Mouse (Mus musculus): ENCODE measurements at regions not wholly inside any gene's neighbourhood (a gene's known extent, or its start where the extent isn't known, plus 50 kb on each side); places are given as distances from the start of the nearest gene placed in this dataset.

- Histone ChIP-seq H3K36me3 (no peaks in the 10 kb centered on the region), H3K4me2 (replicated peaks) (no peak overlapping the region), H3K27ac (no peak overlapping the region), H3K9me3 (no peaks in the 10 kb centered on the region), H3K4me1 (replicated peaks) (no peaks in the 10 kb centered on the region), H3K27me3 (replicated peaks) (no peaks in the 10 kb centered on the region), H3K4me3 (replicated peaks) (no peak overlapping the region), H3K9ac (no peak overlapping the region)
- ATAC-seq: no peak
- 84% methylated on average over 2 of the region's 2 CpGs for WGBS
Observed at GRCm38 (mm10) chr12:98009175-98009574, 250.1 kb downstream of the Galc start.

GRCm38 (mm10) chr12:98005671-98006469, 253.4 kb downstream of the Galc start:
- no peak overlapping the region for H3K4me2 ChIP-seq (replicated peaks)
- peak; percentile 49; the same call in 1 of the 2 replicates for ATAC-seq
- no peaks in the 10 kb centered on the region for H3K36me3 ChIP-seq
- H3K27ac ChIP-seq: peak overlapping the region; percentile 15; the same call in 1 of the 2 replicates
- no peaks in the 10 kb centered on the region for H3K4me1 ChIP-seq (replicated peaks)
- H3K4me3 ChIP-seq (replicated peaks): no peak overlapping the region
- no peak overlapping the region for H3K9ac ChIP-seq
- no peaks in the 10 kb centered on the region for H3K27me3 ChIP-seq (replicated peaks)
- no peaks in the 10 kb centered on the region for H3K9me3 ChIP-seq
- 55% methylated on average over 5 of the region's 5 CpGs for WGBS

DNA sequence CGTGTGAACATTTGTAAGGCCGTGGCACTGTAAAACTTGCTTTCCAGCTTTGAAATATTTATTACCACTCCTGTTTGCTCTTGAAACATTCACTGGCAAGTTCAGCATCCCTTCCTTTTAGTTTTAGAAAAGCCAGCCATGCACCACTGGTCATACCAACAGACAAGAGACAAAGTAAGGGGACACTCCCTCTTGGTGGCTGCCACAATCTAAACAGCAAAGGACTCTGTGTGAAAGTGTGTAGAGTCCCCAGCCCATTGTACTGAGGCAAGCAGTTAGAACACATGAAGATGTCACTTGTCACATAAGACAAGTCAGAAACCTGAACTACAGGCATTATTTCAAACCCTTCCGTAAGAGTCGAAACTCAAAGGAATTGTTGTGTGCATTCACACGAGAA, 257.0 kb downstream of the Galc start:
- 72% methylated on average over 5 of the region's 5 CpGs for WGBS
- H3K9me3 ChIP-seq: no peaks in the 10 kb centered on the region

DNA sequence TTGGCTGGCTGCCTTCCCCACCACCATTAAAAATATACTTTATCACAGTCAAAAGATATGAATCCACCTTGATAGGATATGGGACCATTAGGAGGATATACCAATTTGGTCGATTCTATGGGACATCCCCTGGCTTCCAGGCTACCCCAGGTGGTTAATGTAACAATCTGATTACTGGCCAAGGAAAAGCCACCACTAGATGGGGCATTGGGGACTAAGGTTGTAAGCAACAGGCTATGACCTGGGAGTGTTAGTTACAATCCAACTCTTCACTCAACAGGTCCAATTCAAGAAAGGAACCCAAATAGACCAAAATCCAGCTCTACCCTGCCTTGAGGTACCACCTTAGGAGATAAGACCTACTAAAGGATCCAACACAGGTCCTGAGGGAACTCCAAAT, 264.4 kb downstream of the Galc start:
- WGBS: 30% methylated on average over 1 of the region's 1 CpGs
- Histone ChIP-seq H3K4me2 (replicated peaks) (no peak overlapping the region), H3K27me3 (replicated peaks) (no peaks in the 10 kb centered on the region), H3K4me3 (replicated peaks) (no peak overlapping the region), H3K4me1 (replicated peaks) (no peaks in the 10 kb centered on the region), H3K9me3 (no peaks in the 10 kb centered on the region), H3K27ac (no peak overlapping the region), H3K9ac (no peak overlapping the region), H3K36me3 (no peaks in the 10 kb centered on the region)
- ATAC-seq: no peak

More for the DNA sequence above, 257.0 kb downstream of the Galc start:
- Histone ChIP-seq H3K4me2 (replicated peaks) (no peak overlapping the region), H3K9ac (no peak overlapping the region), H3K4me3 (replicated peaks) (no peak overlapping the region), H3K4me1 (replicated peaks) (no peaks in the 10 kb centered on the region), H3K27ac (no peak overlapping the region), H3K36me3 (no peaks in the 10 kb centered on the region), H3K27me3 (replicated peaks) (no peaks in the 10 kb centered on the region)
- ATAC-seq: no peak

GRCm38 (mm10) chr12:97993937-97994336, 265.3 kb downstream of the Galc start:
- no peak for ATAC-seq
- Histone ChIP-seq H3K4me3 (replicated peaks) (no peak overlapping the region), H3K4me2 (replicated peaks) (no peak overlapping the region), H3K36me3 (no peaks in the 10 kb centered on the region), H3K27me3 (replicated peaks) (no peaks in the 10 kb centered on the region), H3K27ac (no peak overlapping the region), H3K9me3 (no peaks in the 10 kb centered on the region), H3K9ac (no peak overlapping the region), H3K4me1 (replicated peaks) (no peaks in the 10 kb centered on the region)
- 85% methylated on average over 3 of the region's 3 CpGs for WGBS

GRCm38 (mm10) chr12:97983390-97983789, 275.9 kb downstream of the Galc start:
- no peaks in the 10 kb centered on the region for H3K27me3 ChIP-seq (replicated peaks)
- H3K9me3 ChIP-seq: no peaks in the 10 kb centered on the region
- H3K27ac ChIP-seq: no peak overlapping the region
- H3K4me3 ChIP-seq (replicated peaks): no peak overlapping the region
- H3K4me2 ChIP-seq (replicated peaks): no peak overlapping the region
- no peak overlapping the region for H3K9ac ChIP-seq
- no peaks in the 10 kb centered on the region for H3K36me3 ChIP-seq
- no peaks in the 10 kb centered on the region for H3K4me1 ChIP-seq (replicated peaks)
- no peak for ATAC-seq
- 91% methylated on average over 1 of the region's 1 CpGs for whole genome bisulfite sequencing

DNA sequence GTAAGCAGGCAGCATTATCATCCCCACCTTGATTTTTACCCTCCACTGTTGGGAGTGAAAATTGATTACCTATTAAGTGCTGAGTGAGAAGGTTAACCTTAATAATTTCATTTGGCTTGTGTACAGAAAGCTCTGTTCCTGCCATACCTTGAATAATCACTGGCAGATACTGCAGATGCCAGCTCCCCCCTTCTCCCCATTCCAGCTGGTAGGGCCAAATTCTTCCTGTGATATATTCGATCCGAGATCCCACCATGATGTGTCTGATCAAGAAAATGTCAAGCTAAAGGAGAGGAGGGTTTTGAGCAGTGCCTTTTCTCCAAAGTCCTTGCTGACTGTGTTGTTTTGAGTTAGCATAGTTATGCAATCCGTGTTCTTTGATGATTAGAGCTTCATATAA, 280.6 kb downstream of the Galc start:
- ATAC-seq: no peak
- Histone ChIP-seq H3K27me3 (replicated peaks) (no peaks in the 10 kb centered on the region), H3K4me2 (replicated peaks) (no peak overlapping the region), H3K27ac (no peak overlapping the region), H3K9ac (no peak overlapping the region), H3K36me3 (no peaks in the 10 kb centered on the region), H3K9me3 (no peaks in the 10 kb centered on the region), H3K4me1 (replicated peaks) (no peaks in the 10 kb centered on the region), H3K4me3 (replicated peaks) (no peak overlapping the region)
- 68% methylated on average over 3 of the region's 3 CpGs for WGBS

DNA sequence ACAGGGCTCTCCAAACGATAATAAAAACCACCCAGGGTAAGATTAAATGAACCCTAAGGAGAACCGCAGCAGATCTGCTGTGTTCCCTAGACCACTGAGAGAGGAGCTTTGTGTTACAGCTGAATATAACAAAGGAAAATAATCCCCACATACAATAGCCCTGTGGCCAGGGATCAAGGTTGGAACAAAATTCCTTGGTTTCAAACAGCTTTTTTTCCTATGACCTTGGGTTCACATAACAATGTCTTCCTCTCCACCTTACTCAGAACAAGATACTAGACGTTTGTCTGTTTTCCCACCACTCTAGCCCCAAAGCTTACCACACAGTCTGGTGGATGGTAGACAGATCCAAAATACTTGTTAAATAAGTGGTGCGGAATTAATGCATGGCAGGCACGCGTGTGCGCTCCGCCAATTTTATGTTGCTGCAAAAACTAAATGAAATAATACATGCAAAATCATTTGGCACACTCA, 281.0 kb downstream of the Galc start:
- no peaks in the 10 kb centered on the region for H3K9me3 ChIP-seq
- ATAC-seq: no peak
- H3K36me3 ChIP-seq: no peaks in the 10 kb centered on the region
- no peaks in the 10 kb centered on the region for H3K4me1 ChIP-seq (replicated peaks)
- WGBS: 79% methylated on average over 8 of the region's 8 CpGs
- no peak overlapping the region for H3K4me2 ChIP-seq (replicated peaks)
- H3K9ac ChIP-seq: no peak overlapping the region
- H3K27me3 ChIP-seq (replicated peaks): no peaks in the 10 kb centered on the region
- no peak overlapping the region for H3K27ac ChIP-seq
- H3K4me3 ChIP-seq (replicated peaks): no peak overlapping the region

DNA sequence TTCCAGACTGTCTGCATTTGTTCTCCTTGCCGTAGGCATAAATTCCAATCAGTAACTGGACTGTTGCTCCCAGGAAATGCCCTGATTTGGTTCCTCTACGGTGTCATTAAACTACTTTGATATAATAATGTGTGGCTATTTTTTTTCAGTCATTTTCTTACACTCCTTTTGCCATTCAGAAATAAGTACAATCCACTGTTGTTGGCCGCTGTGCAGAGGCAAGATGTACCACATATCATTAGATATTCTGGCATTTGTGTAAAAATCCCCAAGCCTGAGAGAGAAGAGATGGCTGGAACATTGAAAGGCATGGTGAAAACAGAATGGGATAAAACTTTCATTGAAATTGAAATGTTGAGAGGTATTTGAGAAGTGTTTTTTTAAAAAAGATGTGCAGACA, 281.6 kb downstream of the Galc start:
- Histone ChIP-seq H3K27ac (no peak overlapping the region), H3K27me3 (replicated peaks) (no peaks in the 10 kb centered on the region), H3K4me2 (replicated peaks) (no peak overlapping the region), H3K4me3 (replicated peaks) (no peak overlapping the region), H3K4me1 (replicated peaks) (no peaks in the 10 kb centered on the region), H3K9ac (no peak overlapping the region), H3K36me3 (no peaks in the 10 kb centered on the region), H3K9me3 (no peaks in the 10 kb centered on the region)
- ATAC-seq: no peak
- WGBS: 73% methylated on average over 3 of the region's 3 CpGs

- H3K9ac ChIP-seq: no peak overlapping the region
- H3K4me2 ChIP-seq (replicated peaks): no peak overlapping the region
- H3K4me3 ChIP-seq (replicated peaks): no peak overlapping the region
- no peaks in the 10 kb centered on the region for H3K9me3 ChIP-seq
- H3K4me1 ChIP-seq (replicated peaks): no peaks in the 10 kb centered on the region
- ATAC-seq: no peak
- H3K27me3 ChIP-seq (replicated peaks): no peaks in the 10 kb centered on the region
- no peak overlapping the region for H3K27ac ChIP-seq
- no peaks in the 10 kb centered on the region for H3K36me3 ChIP-seq
- 65% methylated on average over 10 of the region's 10 CpGs for WGBS
Observed at GRCm38 (mm10) chr12:97973909-97974510, 285.2 kb downstream of the Galc start.

DNA sequence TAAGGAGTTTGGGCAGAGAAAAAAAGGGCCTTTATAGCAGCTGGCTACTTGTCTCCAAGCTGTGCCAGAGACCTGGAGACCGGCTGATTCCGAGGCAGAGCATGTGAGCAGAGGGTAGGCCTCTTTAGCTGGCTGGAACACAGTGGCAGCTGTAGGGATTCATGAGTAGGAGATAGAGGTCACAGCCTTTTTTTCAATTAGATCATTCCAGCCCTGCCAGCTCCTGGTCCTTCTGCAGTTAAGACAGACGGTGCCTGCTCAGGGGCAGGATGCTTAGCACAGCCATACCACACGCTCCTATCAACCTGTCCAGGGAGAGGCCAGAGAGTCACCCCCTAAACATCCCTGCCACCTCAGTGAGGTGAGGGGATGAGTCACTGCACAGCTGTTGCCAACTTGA, 302.1 kb downstream of the Galc start:
- WGBS: 69% methylated on average over 4 of the region's 4 CpGs
- Histone ChIP-seq H3K9me3 (no peaks in the 10 kb centered on the region), H3K36me3 (no peaks in the 10 kb centered on the region), H3K4me1 (replicated peaks) (no peaks in the 10 kb centered on the region), H3K27ac (no peak overlapping the region), H3K27me3 (replicated peaks) (no peaks in the 10 kb centered on the region), H3K9ac (no peak overlapping the region), H3K4me3 (replicated peaks) (no peak overlapping the region), H3K4me2 (replicated peaks) (no peak overlapping the region)
- no peak for ATAC-seq

DNA sequence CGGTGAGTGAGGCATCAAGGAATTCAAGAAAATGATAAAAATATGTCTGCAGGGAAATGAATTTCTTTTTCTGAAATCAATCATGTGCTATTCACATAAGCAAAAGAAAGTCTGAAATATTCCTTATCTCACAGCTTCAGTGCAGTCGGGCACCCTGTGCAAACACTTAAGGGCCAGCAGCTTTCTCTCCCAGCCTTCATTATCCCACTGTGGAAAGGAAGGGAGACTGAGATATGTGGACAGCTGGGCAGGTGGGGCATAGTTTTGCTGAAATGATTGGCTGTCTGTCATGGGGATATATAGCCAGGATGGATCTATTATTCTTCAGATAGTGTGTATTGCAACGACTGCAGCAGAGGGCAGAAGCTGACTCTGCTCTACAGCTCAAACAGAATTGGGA, 305.9 kb downstream of the Galc start:
- Histone ChIP-seq H3K4me3 (replicated peaks) (no peak overlapping the region), H3K9me3 (no peaks in the 10 kb centered on the region), H3K36me3 (no peaks in the 10 kb centered on the region), H3K27me3 (replicated peaks) (no peaks in the 10 kb centered on the region), H3K27ac (no peak overlapping the region), H3K4me1 (replicated peaks) (no peaks in the 10 kb centered on the region), H3K9ac (no peak overlapping the region), H3K4me2 (replicated peaks) (no peak overlapping the region)
- 63% methylated on average over 3 of the region's 3 CpGs for whole genome bisulfite sequencing
- no peak for ATAC-seq

DNA sequence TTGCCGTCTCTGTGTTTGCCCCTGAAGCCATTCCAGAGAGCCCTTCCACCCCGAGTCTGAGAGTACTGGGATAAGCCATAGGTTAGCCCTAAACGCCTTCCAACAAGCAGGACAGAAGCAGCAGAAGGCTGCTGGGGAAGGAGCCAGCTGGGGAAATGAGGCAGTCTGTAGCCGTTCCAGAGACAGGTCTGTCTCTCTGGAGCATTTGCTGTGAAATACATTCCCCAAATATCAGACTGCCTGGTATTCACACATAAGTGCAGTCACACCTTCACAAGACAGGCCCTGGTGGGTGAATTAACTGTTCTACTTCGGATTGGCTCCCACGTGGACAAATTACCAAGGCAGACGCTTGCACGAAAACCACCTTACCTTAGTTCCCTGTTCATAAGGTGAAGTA, 307.1 kb downstream of the Galc start:
- no peak overlapping the region for H3K4me3 ChIP-seq (replicated peaks)
- WGBS: 68% methylated on average over 8 of the region's 8 CpGs
- H3K36me3 ChIP-seq: no peaks in the 10 kb centered on the region
- no peaks in the 10 kb centered on the region for H3K9me3 ChIP-seq
- H3K9ac ChIP-seq: no peak overlapping the region
- ATAC-seq: no peak
- H3K27me3 ChIP-seq (replicated peaks): no peaks in the 10 kb centered on the region
- no peak overlapping the region for H3K27ac ChIP-seq
- H3K4me2 ChIP-seq (replicated peaks): no peak overlapping the region
- H3K4me1 ChIP-seq (replicated peaks): no peaks in the 10 kb centered on the region

Data from intestine, embryonic 15.5 days (tissue).